Mouse (Mus musculus): ENCODE results near the gene Scml4. TPM values are rescaled to one million over a fixed set of nuclear protein-coding genes. Genes with fewer than 3 reads are reported as not detected.

The Scml4 gene
- polyA plus RNA-seq, 1 experiment from 2014 or later = 10.6 TPM

GRCm38 (mm10) chr10:42912056-42912455 lies 51.9 kb downstream of the Scml4 start:
- Histone ChIP-seq H3K27ac (replicated peaks) (no peak overlapping the region), H3K9me3 (no peaks in the 10 kb centered on the region), H3K4me2 (no peak overlapping the region), H3K27me3 (no peaks in the 10 kb centered on the region), H3K36me3 (no peaks in the 10 kb centered on the region), H3K4me1 (replicated peaks) (no peaks in the 10 kb centered on the region), H3K9ac (no peak overlapping the region), H3K4me3 (no peak overlapping the region)
- WGBS = 80% methylated on average over 10 of the region's 10 CpGs
- no peak for ATAC-seq (ENCODE audit: low FRiP score, low read depth)

GRCm38 (mm10) chr10:42913196-42913595 lies 53.0 kb downstream of the Scml4 start:
- no peaks in the 10 kb centered on the region for H3K9me3 ChIP-seq
- H3K27me3 ChIP-seq = no peaks in the 10 kb centered on the region
- H3K4me3 ChIP-seq = no peak overlapping the region
- no peak overlapping the region for H3K27ac ChIP-seq (replicated peaks)
- no peaks in the 10 kb centered on the region for H3K36me3 ChIP-seq
- 43% methylated on average over 4 of the region's 4 CpGs for whole genome bisulfite sequencing
- H3K4me2 ChIP-seq = no peak overlapping the region
- H3K4me1 ChIP-seq (replicated peaks) = no peaks in the 10 kb centered on the region
- no peak overlapping the region for H3K9ac ChIP-seq
- no peak for ATAC-seq (ENCODE audit: low FRiP score, low read depth)

- Histone ChIP-seq H3K36me3 (no peaks in the 10 kb centered on the region), H3K27me3 (no peaks in the 10 kb centered on the region), H3K9ac (no peak overlapping the region), H3K4me1 (replicated peaks) (no peaks in the 10 kb centered on the region), H3K4me2 (no peak overlapping the region), H3K4me3 (no peak overlapping the region), H3K9me3 (no peaks in the 10 kb centered on the region), H3K27ac (replicated peaks) (no peak overlapping the region)
- 47% methylated on average over 6 of the region's 6 CpGs for WGBS
- no peak for ATAC-seq (ENCODE audit: low FRiP score, low read depth)
Observed at GRCm38 (mm10) chr10:42914146-42914545, 54.0 kb downstream of the Scml4 start.

- no peak for ATAC-seq (ENCODE audit: low FRiP score, low read depth)
- no peak overlapping the region for H3K9ac ChIP-seq
- no peaks in the 10 kb centered on the region for H3K27me3 ChIP-seq
- no peaks in the 10 kb centered on the region for H3K4me1 ChIP-seq (replicated peaks)
- no peaks in the 10 kb centered on the region for H3K36me3 ChIP-seq
- no peak overlapping the region for H3K4me3 ChIP-seq
- no peak overlapping the region for H3K27ac ChIP-seq (replicated peaks)
- H3K9me3 ChIP-seq = no peaks in the 10 kb centered on the region
- WGBS = 70% methylated on average over 5 of the region's 5 CpGs
- no peak overlapping the region for H3K4me2 ChIP-seq
Observed at GRCm38 (mm10) chr10:42917355-42917754, 57.2 kb downstream of the Scml4 start.

- Histone ChIP-seq H3K27ac (replicated peaks) (no peak overlapping the region), H3K9me3 (no peaks in the 10 kb centered on the region), H3K27me3 (no peaks in the 10 kb centered on the region), H3K4me2 (no peak overlapping the region), H3K36me3 (no peaks in the 10 kb centered on the region), H3K4me1 (replicated peaks) (no peaks in the 10 kb centered on the region), H3K4me3 (no peak overlapping the region), H3K9ac (no peak overlapping the region)
- ATAC-seq (ENCODE audit: low FRiP score, low read depth) = no peak
- 93% methylated on average over 12 of the region's 12 CpGs for WGBS
Observed at GRCm38 (mm10) chr10:42919786-42920185, 59.6 kb downstream of the Scml4 start.

- 80% methylated on average over 22 of the region's 22 CpGs for WGBS
- H3K36me3 ChIP-seq = no peaks in the 10 kb centered on the region
- H3K4me1 ChIP-seq (replicated peaks) = no peaks in the 10 kb centered on the region
- H3K27me3 ChIP-seq = no peaks in the 10 kb centered on the region
- H3K27ac ChIP-seq (replicated peaks) = no peak overlapping the region
- no peak overlapping the region for H3K9ac ChIP-seq
- H3K4me3 ChIP-seq = no peak overlapping the region
- H3K4me2 ChIP-seq = no peak overlapping the region
- no peaks in the 10 kb centered on the region for H3K9me3 ChIP-seq
- peak; percentile 23; the same call in 1 of the 2 replicates for ATAC-seq (ENCODE audit: low FRiP score, low read depth)
Observed at GRCm38 (mm10) chr10:42925103-42925866, 65.1 kb downstream of the Scml4 start.

GRCm38 (mm10) chr10:42930121-42930650 lies 70.0 kb downstream of the Scml4 start:
- H3K4me1 ChIP-seq (replicated peaks) = no peaks in the 10 kb centered on the region
- H3K4me3 ChIP-seq = no peak overlapping the region
- no peaks in the 10 kb centered on the region for H3K36me3 ChIP-seq
- no peak overlapping the region for H3K9ac ChIP-seq
- H3K27ac ChIP-seq (replicated peaks) = no peak overlapping the region
- ATAC-seq (ENCODE audit: low FRiP score, low read depth) = no peak
- H3K9me3 ChIP-seq = no peaks in the 10 kb centered on the region
- no peaks in the 10 kb centered on the region for H3K27me3 ChIP-seq
- no peak overlapping the region for H3K4me2 ChIP-seq
- 90% methylated on average over 23 of the region's 23 CpGs for WGBS

- H3K4me3 ChIP-seq = no peak overlapping the region
- no peak overlapping the region for H3K27ac ChIP-seq (replicated peaks)
- no peak overlapping the region for H3K4me2 ChIP-seq
- H3K27me3 ChIP-seq = no peaks in the 10 kb centered on the region
- H3K4me1 ChIP-seq (replicated peaks) = no peaks in the 10 kb centered on the region
- no peak overlapping the region for H3K9ac ChIP-seq
- WGBS = 68% methylated on average over 14 of the region's 14 CpGs
- ATAC-seq (ENCODE audit: low FRiP score, low read depth) = no peak
- H3K9me3 ChIP-seq = no peaks in the 10 kb centered on the region
- no peaks in the 10 kb centered on the region for H3K36me3 ChIP-seq
Observed at GRCm38 (mm10) chr10:42932862-42933480, 72.8 kb downstream of the Scml4 start.

- whole genome bisulfite sequencing = 79% methylated on average over 8 of the region's 8 CpGs
- no peaks in the 10 kb centered on the region for H3K27me3 ChIP-seq
- H3K36me3 ChIP-seq = no peaks in the 10 kb centered on the region
- no peaks in the 10 kb centered on the region for H3K9me3 ChIP-seq
- no peak overlapping the region for H3K4me3 ChIP-seq
- H3K27ac ChIP-seq (replicated peaks) = no peak overlapping the region
- H3K4me1 ChIP-seq (replicated peaks) = no peaks in the 10 kb centered on the region
- H3K9ac ChIP-seq = no peak overlapping the region
- no peak overlapping the region for H3K4me2 ChIP-seq
- ATAC-seq (ENCODE audit: low FRiP score, low read depth) = no peak
Observed at GRCm38 (mm10) chr10:42934672-42935071, 74.5 kb downstream of the Scml4 start.

GRCm38 (mm10) chr10:42936205-42936604 lies 76.0 kb downstream of the Scml4 start:
- no peak overlapping the region for H3K4me2 ChIP-seq
- H3K36me3 ChIP-seq = no peaks in the 10 kb centered on the region
- peaks cover 3% of the 10 kb centered on the region for H3K4me1 ChIP-seq (replicated peaks)
- H3K27ac ChIP-seq (replicated peaks) = no peak overlapping the region
- H3K27me3 ChIP-seq = no peaks in the 10 kb centered on the region
- no peak for ATAC-seq (ENCODE audit: low FRiP score, low read depth)
- no peaks in the 10 kb centered on the region for H3K9me3 ChIP-seq
- no peak overlapping the region for H3K4me3 ChIP-seq
- no peak overlapping the region for H3K9ac ChIP-seq

- Histone ChIP-seq H3K27ac (replicated peaks) (no peak overlapping the region), H3K4me2 (no peak overlapping the region), H3K4me3 (no peak overlapping the region), H3K9ac (no peak overlapping the region), H3K27me3 (no peaks in the 10 kb centered on the region), H3K9me3 (no peaks in the 10 kb centered on the region), H3K4me1 (replicated peaks) (peaks cover 10% of the 10 kb centered on the region), H3K36me3 (no peaks in the 10 kb centered on the region)
- no peak for ATAC-seq (ENCODE audit: low FRiP score, low read depth)
- WGBS = 88% methylated on average over 4 of the region's 4 CpGs
Observed at GRCm38 (mm10) chr10:42938361-42938760, 78.2 kb downstream of the Scml4 start.

- 67% methylated on average over 7 of the region's 7 CpGs for WGBS
- Histone ChIP-seq H3K36me3 (no peaks in the 10 kb centered on the region), H3K9ac (no peak overlapping the region), H3K4me2 (no peak overlapping the region), H3K9me3 (no peaks in the 10 kb centered on the region), H3K27me3 (no peaks in the 10 kb centered on the region), H3K4me3 (no peak overlapping the region), H3K4me1 (replicated peaks) (peaks cover 10% of the 10 kb centered on the region), H3K27ac (replicated peaks) (no peak overlapping the region)
- ATAC-seq (ENCODE audit: low FRiP score, low read depth) = no peak
Observed at GRCm38 (mm10) chr10:42939691-42940090, 79.5 kb downstream of the Scml4 start.

All from hindbrain, embryonic 15.5 days (tissue).